Mouse (Mus musculus): ENCODE results near the gene Det1.

DNA sequence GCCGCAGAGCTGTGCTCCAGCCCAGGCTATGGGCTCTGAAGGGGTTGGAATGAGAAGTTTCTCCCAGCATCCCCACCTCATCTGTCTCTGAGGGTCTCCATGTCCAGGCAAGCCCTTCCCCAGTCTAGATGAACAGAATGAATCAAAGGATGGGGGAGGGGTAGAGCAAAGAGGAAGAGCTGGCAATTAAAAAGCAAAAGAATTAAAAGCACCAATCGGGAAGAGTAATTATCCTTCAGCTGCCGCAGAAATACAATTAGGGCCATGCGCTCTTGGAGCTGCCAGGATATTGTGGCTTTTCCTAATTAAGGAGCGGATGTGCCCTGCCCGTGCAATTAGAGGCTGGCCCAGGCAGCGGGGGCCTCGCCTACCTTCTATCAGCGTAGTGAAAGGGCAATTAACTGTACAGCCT is 40.4 kb upstream of the Det1 start:
- TF ChIP-seq EP300 (IDR thresholded peaks at IDR 0.05; ENCODE audit: insufficient read depth, low read depth, low read length): no peak
- no peak for TF ChIP-seq POLR2A (IDR thresholded peaks at IDR 0.05; ENCODE audit: insufficient read depth, low read length)
